Comparison of ENCODE assay signal across 13 mouse cellular contexts in genomic region chr4:124310594-124310993, GRCm38 (mm10).
DNase-seq lines count a peak whose midpoint lies in the region; ATAC-seq and TF ChIP-seq lines count a peak whose summit lies in the region.
"Had no signal": no experiment of that assay in that cellular context is flagged by ENCODE, and none has a peak within 500 bp of the region (broad histone marks: within the 10 kb centered on the region; RNA-seq: fewer than 3 reads in every experiment).

No protein-coding gene starts in this region.

- peak overlapping the region; percentile 35; the same call in 1 of the 2 replicates for H3K9ac ChIP-seq in hindbrain, embryonic 13.5 days
- no peak overlapping the region for H3K9ac ChIP-seq in midbrain, embryonic 16.5 days (ENCODE audit: low read depth, low read length)
- H3K9ac ChIP-seq in liver, embryonic 12.5 days = no peak overlapping the region
- H3K9ac ChIP-seq: limb, embryonic 13.5 days; lung, embryonic 14.5 days had no signal

- peaks cover 30% of the 10 kb centered on the region for H3K4me1 ChIP-seq in hindbrain, embryonic 13.5 days (replicated peaks)
- no peaks in the 10 kb centered on the region for H3K4me1 ChIP-seq in midbrain, embryonic 16.5 days (ENCODE audit: control insufficient read depth, insufficient read depth, low read length)
- H3K4me1 ChIP-seq in cerebellum, adult 2 months (ENCODE audit: control insufficient read depth, insufficient read depth, low read length) = no peaks in the 10 kb centered on the region
- no peaks in the 10 kb centered on the region for H3K4me1 ChIP-seq in liver, embryonic 12.5 days

- DNase-seq in embryo, embryonic 10 days (ENCODE audit: low spot score) = peak; percentile 60
- DNase-seq in embryo, embryonic 11 days = peak; percentile 52
- no peak for DNase-seq in cerebellum, adult 2 months
- DNase-seq: cerebellum, adult 8-10 months; gastrocnemius, postnatal 25 days; kidney, adult 9 months; lung, embryonic 14.5 days had no signal

- peak; percentile 82 for ATAC-seq in hindbrain, embryonic 13.5 days (ENCODE audit: low FRiP score)
- ATAC-seq in midbrain, embryonic 16.5 days = 0 out of 2 replicates have a peak, but pooled peaks have one; percentile 28
- ATAC-seq in liver, embryonic 12.5 days = no peak
- ATAC-seq in megakaryocyte, adult 5-6 weeks (ENCODE audit: poor library complexity, severe bottlenecking) = no peak

- peaks cover 8% of the 10 kb centered on the region; the same call in 1 of the 2 replicates for H3K27me3 ChIP-seq in hindbrain, embryonic 13.5 days
- H3K27me3 ChIP-seq in midbrain, embryonic 16.5 days (ENCODE audit: control insufficient read depth, insufficient read depth, low read depth, low read length) = no peaks in the 10 kb centered on the region
- no peaks in the 10 kb centered on the region; the same call in 1 of the 2 replicates for H3K27me3 ChIP-seq in cerebellum, adult 2 months (ENCODE audit: control insufficient read depth, insufficient read depth, low read length)
- peaks cover 6% of the 10 kb centered on the region; the same call in 1 of the 2 replicates for H3K27me3 ChIP-seq in liver, embryonic 12.5 days (replicated peaks)

- H3K9me3 ChIP-seq in hindbrain, embryonic 13.5 days = no peaks in the 10 kb centered on the region
- no peaks in the 10 kb centered on the region for H3K9me3 ChIP-seq in midbrain, embryonic 16.5 days (replicated peaks; ENCODE audit: control insufficient read depth, low read length, poor library complexity, severe bottlenecking)
- no peaks in the 10 kb centered on the region for H3K9me3 ChIP-seq in liver, embryonic 12.5 days (replicated peaks)
- H3K9me3 ChIP-seq: limb, embryonic 13.5 days had no signal

- H3K27ac ChIP-seq in hindbrain, embryonic 13.5 days = peak overlapping the region; percentile 77
- H3K27ac ChIP-seq in midbrain, embryonic 16.5 days (ENCODE audit: low read length) = peak overlapping the region; percentile 31; the same call in 1 of the 2 replicates
- no peak overlapping the region for H3K27ac ChIP-seq in cerebellum, adult 2 months (ENCODE audit: insufficient read depth, low read length)
- no peak overlapping the region for H3K27ac ChIP-seq in liver, embryonic 12.5 days
- H3K27ac ChIP-seq: limb, embryonic 13.5 days had no signal

- H3K36me3 ChIP-seq in hindbrain, embryonic 13.5 days = no peaks in the 10 kb centered on the region
- no peaks in the 10 kb centered on the region for H3K36me3 ChIP-seq in midbrain, embryonic 16.5 days (ENCODE audit: control insufficient read depth, insufficient read depth, low read length)
- H3K36me3 ChIP-seq in liver, embryonic 12.5 days = no peaks in the 10 kb centered on the region
- H3K36me3 ChIP-seq: limb, embryonic 13.5 days had no signal

- H3K4me3 ChIP-seq in hindbrain, embryonic 13.5 days = no peak overlapping the region
- H3K4me3 ChIP-seq in midbrain, embryonic 16.5 days (ENCODE audit: low read depth, low read length) = no peak overlapping the region
- no peak overlapping the region for H3K4me3 ChIP-seq in cerebellum, adult 2 months (replicated peaks; ENCODE audit: insufficient read depth, low read depth, low read length)
- H3K4me3 ChIP-seq in liver, embryonic 12.5 days = no peak overlapping the region
- H3K4me3 ChIP-seq: erythroblast, embryonic 14.5 days; limb, embryonic 13.5 days had no signal

- 7% methylated on average over 10 of the region's 10 CpGs for WGBS in hindbrain, embryonic 13.5 days
- WGBS in midbrain, embryonic 16.5 days = 18% methylated on average over 10 of the region's 10 CpGs
- WGBS in cerebellum, adult 2 months = 21% methylated on average over 10 of the region's 10 CpGs
- 21% methylated on average over 10 of the region's 10 CpGs for WGBS in liver, embryonic 12.5 days (ENCODE audit: insufficient replicate concordance)

- TF ChIP-seq CTCF in cerebellum, adult 2 months (IDR thresholded peaks at IDR 0.05; ENCODE audit: borderline replicate concordance, insufficient read depth, low read depth, low read length) = no peak

- no peak for TF ChIP-seq POLR2A in cerebellum, adult 2 months (IDR thresholded peaks at IDR 0.05; ENCODE audit: borderline replicate concordance, insufficient read depth, low read length)

- H3K4me2 ChIP-seq in hindbrain, embryonic 13.5 days = no peak overlapping the region
- H3K4me2 ChIP-seq in midbrain, embryonic 16.5 days (ENCODE audit: low read length) = no peak overlapping the region
- no peak overlapping the region for H3K4me2 ChIP-seq in liver, embryonic 12.5 days
- H3K4me2 ChIP-seq: limb, embryonic 13.5 days; lung, embryonic 14.5 days had no signal

Comparison
In these comparisons a context has a peak if more than half of its experiments do, and no peak if none do; other contexts are left out.
1. DNase-seq: peak in embryo, embryonic 10 days (single experiment) and embryo, embryonic 11 days (single experiment); none in cerebellum, adult 2 months (0 of 2).
2. ATAC-seq: peak in hindbrain, embryonic 13.5 days (single experiment) and midbrain, embryonic 16.5 days (single experiment); none in liver, embryonic 12.5 days (single experiment) and megakaryocyte, adult 5-6 weeks (single experiment).
3. H3K27ac ChIP-seq: peak in hindbrain, embryonic 13.5 days (single experiment) and midbrain, embryonic 16.5 days (single experiment); none in cerebellum, adult 2 months (single experiment) and liver, embryonic 12.5 days (single experiment).